Mouse (Mus musculus): Measurements from ENCODE around the gene Tspan31.

GRCm38 (mm10) chr10:127043187-127043586, 26.9 kb downstream of the Tspan31 start:
- TF ChIP-seq CTCF (IDR thresholded peaks at IDR 0.05; ENCODE audit: low read depth), result no peak
- TF ChIP-seq EP300 (IDR thresholded peaks at IDR 0.05; ENCODE audit: low read depth), result no peak
